Mouse (Mus musculus) cerebellum, adult 2 months (tissue): ENCODE results near the gene Rab5if. TPM values are rescaled to one million over a fixed set of nuclear protein-coding genes. Genes with fewer than 3 reads are reported as not detected.
"Not testable (repeated sequence)": the region's sequence is repeated elsewhere in the genome, so short reads cannot be mapped to it uniquely, and the experiment has no call there.

Experiments used
- DNase-seq, 2 experiments: peaks; one replicate each; pipeline ENCODE4 v3.0.0; 2021
- H3K27ac ChIP-seq: fragments of 200-500 bp; 2 replicates; pipeline ENCODE4 v1.5.1; 2012; ENCODE audit warnings: low read length, control low read depth, inconsistent platforms; ENCODE audit not compliant: insufficient read depth
- H3K27me3 ChIP-seq: fragments of 200-500 bp; 2 replicates; pipeline ENCODE4 v1.6.1; 2012; ENCODE audit warnings: inconsistent platforms, mild to moderate bottlenecking, low read length, moderate library complexity; ENCODE audit not compliant: control insufficient read depth, insufficient read depth
- H3K4me1 ChIP-seq: fragments of 200-500 bp; 2 replicates; pipeline ENCODE4 v1.6.1; 2011; ENCODE audit warnings: low read length; ENCODE audit not compliant: control insufficient read depth, insufficient read depth
- H3K4me3 ChIP-seq: fragments of 200-500 bp; replicated peaks from 2 replicates; pipeline ENCODE3; 2011; ENCODE audit warnings: mild to moderate bottlenecking, low read depth, low read length, control low read depth; ENCODE audit not compliant: insufficient read depth
- CTCF ChIP-seq: fragments of 200-500 bp; IDR thresholded peaks from 2 replicates; pipeline ENCODE4 v1.5.1; 2011; ENCODE audit warnings: low read depth, mild to moderate bottlenecking, control low read depth, low read length, moderate library complexity, borderline replicate concordance; ENCODE audit not compliant: insufficient read depth
- POLR2A ChIP-seq: fragments of 200-500 bp; IDR thresholded peaks from 2 replicates; pipeline ENCODE4 v1.6.1; 2011; ENCODE audit warnings: low read length, control low read depth, borderline replicate concordance; ENCODE audit not compliant: insufficient read depth
- WGBS: fragments of 180-500 bp; shearing (Covaris S2); methylation state at CpG from one replicate; pipeline ENCODE4 v1.1.7; 2018; 5-methylcytosine and 5-hydroxymethylcytosine counted together
- polyA plus RNA-seq: library from polyadenylated mRNA; depleted of rRNA; stranded (reverse); fragments of >200 nt; gene quantifications from 2 replicates; pipeline ENCODE4 v1.2.3, GENCODE M21; 2012

Rab5if gene
- polyA plus RNA-seq, 1 experiment, result 145 TPM

- Histone ChIP-seq H3K27me3 (no peaks in the 10 kb centered on the region), H3K4me3 (no peak overlapping the region), H3K27ac (peak overlapping the region; percentile 92), H3K4me1 (peaks cover 29% of the 10 kb centered on the region)
- 44% methylated on average over 6 of the region's 6 CpGs for WGBS
- DNase-seq, result peak; percentile 76 to 78
- no peak for TF ChIP-seq POLR2A
- peak; percentile 65; the same call in 1 of the 2 replicates for TF ChIP-seq CTCF
These were observed 42.2 kb downstream of the Rab5if start for GRCm38 (mm10) chr2:156904976-156905717.

GRCm38 (mm10) chr2:156905931-156906330, 43.0 kb downstream of the Rab5if start:
- H3K4me3 ChIP-seq, H3K27me3 ChIP-seq: not testable (repeated sequence)
- Histone ChIP-seq H3K4me1 (peaks cover 29% of the 10 kb centered on the region), H3K27ac (peak overlapping the region; percentile 92)
- 5% methylated on average over 4 of the region's 4 CpGs for WGBS
- peak; percentile 76 to 87 for DNase-seq

- no peak for DNase-seq
- Histone ChIP-seq H3K27me3 (no peaks in the 10 kb centered on the region), H3K4me3 (no peak overlapping the region), H3K27ac (no peak overlapping the region), H3K4me1 (peaks cover 30% of the 10 kb centered on the region)
- WGBS, result 33% methylated on average over 5 of the region's 5 CpGs
- TF ChIP-seq POLR2A (no peak), CTCF (no peak)
These were observed 50.3 kb downstream of the Rab5if start for GRCm38 (mm10) chr2:156913191-156913590.

GRCm38 (mm10) chr2:156915559-156915958, 52.6 kb downstream of the Rab5if start:
- no peak overlapping the region for H3K4me3 ChIP-seq
- WGBS, result 19% methylated on average over 3 of the region's 3 CpGs
- H3K4me1 ChIP-seq, result peaks cover 26% of the 10 kb centered on the region
- no peak for DNase-seq
- H3K27ac ChIP-seq, result peak overlapping the region; percentile 68
- no peaks in the 10 kb centered on the region for H3K27me3 ChIP-seq
- TF ChIP-seq CTCF, result no peak
- no peak for TF ChIP-seq POLR2A

GRCm38 (mm10) chr2:156916419-156917125, 53.6 kb downstream of the Rab5if start:
- Histone ChIP-seq H3K4me3 (no peak overlapping the region), H3K4me1 (peaks cover 26% of the 10 kb centered on the region), H3K27me3 (no peaks in the 10 kb centered on the region), H3K27ac (peak overlapping the region; percentile 51; the same call in 1 of the 2 replicates)
- TF ChIP-seq CTCF, result no peak
- TF ChIP-seq POLR2A, result no peak
- 30% methylated on average over 3 of the region's 3 CpGs for WGBS
- DNase-seq, result peak in 1 of 2 experiments; percentile 69

GRCm38 (mm10) chr2:156918562-156918961, 55.6 kb downstream of the Rab5if start:
- Histone ChIP-seq H3K27me3 (no peaks in the 10 kb centered on the region), H3K4me1 (peaks cover 22% of the 10 kb centered on the region), H3K27ac (no peak overlapping the region), H3K4me3 (no peak overlapping the region)
- 78% methylated on average over 4 of the region's 4 CpGs for WGBS
- TF ChIP-seq CTCF (no peak), POLR2A (no peak)
- DNase-seq, result no peak

GRCm38 (mm10) chr2:156919191-156919590, 56.3 kb downstream of the Rab5if start:
- H3K4me1 ChIP-seq, result peaks cover 22% of the 10 kb centered on the region
- not testable (repeated sequence) for DNase-seq, H3K4me3 ChIP-seq, H3K27ac ChIP-seq, H3K27me3 ChIP-seq
- 94% methylated on average over 11 of the region's 11 CpGs for WGBS

GRCm38 (mm10) chr2:156919796-156920195, 56.9 kb downstream of the Rab5if start:
- no peaks in the 10 kb centered on the region for H3K27me3 ChIP-seq
- peaks cover 22% of the 10 kb centered on the region for H3K4me1 ChIP-seq
- 69% methylated on average over 2 of the region's 2 CpGs for WGBS
- TF ChIP-seq CTCF, result no peak
- no peak overlapping the region for H3K4me3 ChIP-seq
- H3K27ac ChIP-seq, result no peak overlapping the region
- DNase-seq, result no peak
